Mouse (Mus musculus): ENCODE measurements around the gene Ccpg1os. TPM values are rescaled to one million over a fixed set of nuclear protein-coding genes. Genes with fewer than 3 reads are reported as not detected.

Gene Ccpg1os
- polyA plus RNA-seq, 1 experiment from 2014 or later: 20.6 TPM

DNA sequence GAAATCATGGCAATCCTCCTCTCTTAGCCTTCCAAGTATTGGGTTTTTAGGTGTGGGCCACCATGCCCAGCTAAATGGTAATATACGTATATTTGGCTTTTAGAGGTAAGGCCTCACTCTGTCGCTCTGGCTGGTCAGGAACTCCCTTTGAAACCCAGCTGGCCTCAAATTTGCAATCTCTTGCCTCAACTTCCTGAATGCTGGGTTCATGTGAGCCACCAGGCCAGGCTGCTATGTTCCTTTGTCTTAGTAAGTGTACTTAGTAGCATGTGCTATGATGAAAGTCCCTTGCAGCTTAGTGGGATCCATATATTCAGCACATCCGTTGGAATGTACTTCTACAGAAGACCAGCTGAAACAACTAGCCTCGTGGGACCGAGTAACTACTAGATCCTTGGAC, 10.4 kb downstream of the Ccpg1os start:
- Histone ChIP-seq H3K9me3 (no peaks in the 10 kb centered on the region), H3K4me1 (no peaks in the 10 kb centered on the region), H3K27me3 (no peaks in the 10 kb centered on the region), H3K9ac (no peak overlapping the region), H3K36me3 (no peaks in the 10 kb centered on the region), H3K27ac (no peak overlapping the region), H3K4me2 (no peak overlapping the region), H3K4me3 (no peak overlapping the region)
- 81% methylated on average over 5 of the region's 5 CpGs for WGBS
- ATAC-seq (ENCODE audit: borderline replicate concordance, extremely low read depth, low FRiP score, low TSS enrichment): no peak

- Histone ChIP-seq H3K27me3 (no peaks in the 10 kb centered on the region), H3K9me3 (no peaks in the 10 kb centered on the region), H3K4me1 (no peaks in the 10 kb centered on the region), H3K4me2 (no peak overlapping the region), H3K27ac (no peak overlapping the region), H3K4me3 (no peak overlapping the region), H3K9ac (no peak overlapping the region), H3K36me3 (no peaks in the 10 kb centered on the region)
- no peak for ATAC-seq (ENCODE audit: borderline replicate concordance, extremely low read depth, low FRiP score, low TSS enrichment)
These were observed 12.2 kb downstream of the Ccpg1os start for GRCm38 (mm10) chr9:72972984-72973383.

- 74% methylated on average over 5 of the region's 5 CpGs for WGBS
- no peaks in the 10 kb centered on the region for H3K9me3 ChIP-seq
- no peak overlapping the region for H3K4me2 ChIP-seq
- H3K4me1 ChIP-seq: no peaks in the 10 kb centered on the region
- H3K27ac ChIP-seq: no peak overlapping the region
- no peak overlapping the region for H3K4me3 ChIP-seq
- H3K27me3 ChIP-seq: no peaks in the 10 kb centered on the region
- no peak for ATAC-seq (ENCODE audit: borderline replicate concordance, extremely low read depth, low FRiP score, low TSS enrichment)
- no peak overlapping the region for H3K9ac ChIP-seq
- no peaks in the 10 kb centered on the region for H3K36me3 ChIP-seq
These were observed 12.7 kb downstream of the Ccpg1os start for GRCm38 (mm10) chr9:72972435-72972834.

- Histone ChIP-seq H3K27ac (no peak overlapping the region), H3K4me3 (no peak overlapping the region), H3K4me2 (no peak overlapping the region), H3K9ac (no peak overlapping the region), H3K27me3 (no peaks in the 10 kb centered on the region), H3K36me3 (no peaks in the 10 kb centered on the region), H3K9me3 (no peaks in the 10 kb centered on the region), H3K4me1 (no peaks in the 10 kb centered on the region)
- ATAC-seq (ENCODE audit: borderline replicate concordance, extremely low read depth, low FRiP score, low TSS enrichment): 0 out of 2 replicates have a peak, but pooled peaks have one; percentile 27
- 68% methylated on average over 7 of the region's 7 CpGs for WGBS
These were observed 15.3 kb downstream of the Ccpg1os start for GRCm38 (mm10) chr9:72969874-72970273.

DNA sequence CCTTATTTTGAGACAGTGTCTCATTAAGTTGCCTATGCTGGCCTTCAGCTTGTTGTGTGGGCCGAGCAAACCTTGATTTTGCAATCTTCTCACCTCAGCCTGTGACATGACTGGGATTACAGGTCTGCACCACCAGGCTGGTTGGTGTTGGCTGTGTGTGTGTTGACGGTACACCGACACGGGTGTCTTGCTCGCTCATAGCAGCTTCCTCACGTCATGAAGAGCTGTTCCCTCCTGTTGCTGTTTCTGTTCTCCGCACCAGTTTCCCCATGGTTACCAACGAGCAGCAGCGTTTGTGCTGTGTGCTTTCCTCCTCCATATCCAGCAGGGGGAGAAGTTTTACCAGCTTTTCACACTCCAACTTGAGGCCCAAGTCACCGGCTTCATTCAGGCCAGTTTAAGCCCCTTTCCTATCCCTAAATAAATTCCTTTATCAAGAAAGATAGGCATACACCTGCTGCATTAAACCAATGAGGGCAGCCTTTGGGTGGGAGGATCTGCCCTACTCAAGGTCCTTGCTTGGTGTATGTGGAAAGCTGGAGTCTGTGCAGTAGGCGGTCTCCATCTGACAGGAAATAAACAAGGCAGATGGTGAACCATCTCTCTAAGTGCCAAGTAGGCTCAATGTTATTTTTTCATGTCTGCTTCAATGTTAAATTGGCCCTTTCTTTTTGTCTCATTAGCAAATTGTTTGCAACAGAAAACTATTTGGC, 16.7 kb downstream of the Ccpg1os start:
- no peaks in the 10 kb centered on the region for H3K4me1 ChIP-seq
- 28% methylated on average over 11 of the region's 11 CpGs for WGBS
- H3K4me3 ChIP-seq: no peak overlapping the region
- no peaks in the 10 kb centered on the region for H3K9me3 ChIP-seq
- no peak overlapping the region for H3K4me2 ChIP-seq
- H3K27ac ChIP-seq: no peak overlapping the region
- H3K36me3 ChIP-seq: no peaks in the 10 kb centered on the region
- no peak overlapping the region for H3K9ac ChIP-seq
- H3K27me3 ChIP-seq: no peaks in the 10 kb centered on the region
- ATAC-seq (ENCODE audit: borderline replicate concordance, extremely low read depth, low FRiP score, low TSS enrichment): no peak

DNA sequence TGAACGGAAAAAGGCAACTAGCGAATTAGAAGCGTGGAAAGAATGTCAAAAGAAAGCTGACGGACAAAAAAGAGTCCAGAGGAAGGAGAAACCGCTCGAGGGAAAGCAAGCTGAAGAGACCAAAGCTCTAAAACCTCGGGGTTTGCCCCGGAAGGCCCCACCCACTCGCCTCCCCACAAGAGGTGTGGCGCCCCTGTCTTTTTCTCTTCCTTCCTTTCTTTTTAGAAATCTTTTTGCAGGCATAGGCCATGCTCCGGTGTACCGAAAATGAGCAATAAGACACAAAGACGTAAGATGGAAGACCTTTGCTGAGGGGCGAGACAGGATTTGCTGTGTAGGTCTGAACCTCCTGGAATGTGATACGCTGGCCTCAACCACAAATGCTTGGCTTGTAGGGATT, 23.2 kb downstream of the Ccpg1os start:
- no peaks in the 10 kb centered on the region for H3K4me1 ChIP-seq
- no peaks in the 10 kb centered on the region for H3K36me3 ChIP-seq
- no peak overlapping the region for H3K27ac ChIP-seq
- no peak for ATAC-seq (ENCODE audit: borderline replicate concordance, extremely low read depth, low FRiP score, low TSS enrichment)
- H3K27me3 ChIP-seq: no peaks in the 10 kb centered on the region
- no peaks in the 10 kb centered on the region for H3K9me3 ChIP-seq
- no peak overlapping the region for H3K4me2 ChIP-seq
- H3K4me3 ChIP-seq: no peak overlapping the region
- H3K9ac ChIP-seq: no peak overlapping the region
- WGBS: 75% methylated on average over 15 of the region's 15 CpGs

- WGBS: 52% methylated on average over 8 of the region's 8 CpGs
- Histone ChIP-seq H3K4me2 (no peak overlapping the region), H3K4me1 (no peaks in the 10 kb centered on the region), H3K27ac (no peak overlapping the region), H3K9ac (no peak overlapping the region), H3K4me3 (no peak overlapping the region), H3K36me3 (no peaks in the 10 kb centered on the region), H3K9me3 (no peaks in the 10 kb centered on the region), H3K27me3 (no peaks in the 10 kb centered on the region)
- ATAC-seq (ENCODE audit: borderline replicate concordance, extremely low read depth, low FRiP score, low TSS enrichment): no peak
These were observed 23.8 kb downstream of the Ccpg1os start for GRCm38 (mm10) chr9:72961346-72961745.

- no peaks in the 10 kb centered on the region for H3K27me3 ChIP-seq
- peak within 1 kb of the TSS; percentile 51 for H3K9ac ChIP-seq
- ATAC-seq (ENCODE audit: borderline replicate concordance, extremely low read depth, low FRiP score, low TSS enrichment): peak; percentile 89
- no peaks in the 10 kb centered on the region for H3K4me1 ChIP-seq
- H3K36me3 ChIP-seq: no peaks in the 10 kb centered on the region
- under 1% methylated on average over 43 of the region's 43 CpGs for WGBS
- H3K9me3 ChIP-seq: no peaks in the 10 kb centered on the region
- peak within 1 kb of the TSS; percentile 58 for H3K4me3 ChIP-seq
- peak within 1 kb of the TSS; percentile 46 for H3K27ac ChIP-seq
- peak within 1 kb of the TSS; percentile 75 for H3K4me2 ChIP-seq
These were observed 26.4 kb downstream of the Ccpg1os start, which contains the start of the genes Dyx1c1 and Gm44503 for GRCm38 (mm10) chr9:72958521-72959450. Gene Dyx1c1, plus strand, starts transcription at chr9:72958785. Gene Gm44503, plus strand, starts transcription at chr9:72958852.

DNA sequence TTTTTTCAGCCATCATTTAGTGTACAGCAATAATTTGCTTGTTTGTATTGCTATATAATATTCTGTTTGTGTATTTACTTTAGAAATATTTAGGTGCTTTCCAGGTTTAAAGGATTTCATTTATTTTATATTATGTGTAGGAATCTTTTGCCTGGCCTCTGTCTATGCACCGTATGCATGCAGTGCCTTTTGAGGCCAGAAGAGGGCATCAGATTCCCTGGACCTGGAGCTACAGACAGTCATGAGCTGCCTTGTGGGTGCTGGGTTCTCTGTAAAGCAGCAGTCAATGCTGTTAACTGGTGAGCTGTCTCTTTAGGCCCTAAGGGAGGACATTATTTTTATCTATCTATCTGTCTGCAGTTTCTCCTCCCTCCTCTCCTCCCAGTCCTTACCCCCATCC, 29.6 kb downstream of the Ccpg1os start:
- no peak for ATAC-seq (ENCODE audit: borderline replicate concordance, extremely low read depth, low FRiP score, low TSS enrichment)
- H3K9me3 ChIP-seq: no peaks in the 10 kb centered on the region
- no peak overlapping the region for H3K9ac ChIP-seq
- H3K4me2 ChIP-seq: no peak overlapping the region
- H3K27me3 ChIP-seq: no peaks in the 10 kb centered on the region
- no peaks in the 10 kb centered on the region for H3K36me3 ChIP-seq
- no peak overlapping the region for H3K27ac ChIP-seq
- 16% methylated on average over 1 of the region's 1 CpGs for WGBS
- H3K4me3 ChIP-seq: no peak overlapping the region
- H3K4me1 ChIP-seq: no peaks in the 10 kb centered on the region

GRCm38 (mm10) chr9:72954746-72955145, 30.4 kb downstream of the Ccpg1os start:
- H3K36me3 ChIP-seq: no peaks in the 10 kb centered on the region
- WGBS: 40% methylated on average over 2 of the region's 2 CpGs

GRCm38 (mm10) chr9:72949572-72949971, 35.6 kb downstream of the Ccpg1os start:
- Histone ChIP-seq H3K9me3 (no peaks in the 10 kb centered on the region), H3K27ac (no peak overlapping the region), H3K4me2 (no peak overlapping the region), H3K27me3 (no peaks in the 10 kb centered on the region), H3K4me1 (no peaks in the 10 kb centered on the region), H3K4me3 (no peak overlapping the region), H3K9ac (no peak overlapping the region), H3K36me3 (peaks cover 21% of the 10 kb centered on the region)
- no peak for ATAC-seq (ENCODE audit: borderline replicate concordance, extremely low read depth, low FRiP score, low TSS enrichment)
- 57% methylated on average over 7 of the region's 7 CpGs for WGBS

More at GRCm38 (mm10) chr9:72954746-72955145, 30.4 kb downstream of the Ccpg1os start:
- Histone ChIP-seq H3K27ac (no peak overlapping the region), H3K4me2 (no peak overlapping the region), H3K9me3 (no peaks in the 10 kb centered on the region), H3K27me3 (no peaks in the 10 kb centered on the region), H3K4me3 (no peak overlapping the region), H3K4me1 (no peaks in the 10 kb centered on the region), H3K9ac (no peak overlapping the region)
- no peak for ATAC-seq (ENCODE audit: borderline replicate concordance, extremely low read depth, low FRiP score, low TSS enrichment)

DNA sequence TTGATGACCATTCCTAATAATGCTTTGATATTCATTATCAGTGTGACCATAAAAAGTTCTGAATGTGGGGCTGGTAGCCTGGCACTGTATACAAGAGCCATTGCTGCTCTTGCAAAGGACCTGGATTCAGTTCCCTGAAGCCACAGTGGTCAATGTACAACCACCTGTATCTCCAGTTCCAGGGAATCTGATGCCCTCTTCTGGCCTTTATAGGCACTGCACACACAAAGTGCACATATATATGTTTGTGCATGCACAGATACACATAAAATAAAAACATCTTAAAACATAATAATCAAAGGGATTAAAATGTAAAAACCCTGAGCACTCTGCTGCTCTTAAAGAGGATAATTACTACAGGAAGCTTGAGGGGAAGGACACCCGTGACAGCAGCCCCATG, 38.2 kb downstream of the Ccpg1os start:
- Histone ChIP-seq H3K4me2 (no peak overlapping the region), H3K9ac (no peak overlapping the region), H3K4me1 (no peaks in the 10 kb centered on the region), H3K4me3 (no peak overlapping the region), H3K36me3 (peaks cover 24% of the 10 kb centered on the region), H3K27ac (no peak overlapping the region), H3K9me3 (no peaks in the 10 kb centered on the region), H3K27me3 (no peaks in the 10 kb centered on the region)
- ATAC-seq (ENCODE audit: borderline replicate concordance, extremely low read depth, low FRiP score, low TSS enrichment): no peak
- 94% methylated on average over 1 of the region's 1 CpGs for WGBS
